Mouse (Mus musculus): ENCODE data around the gene Slc50a1.

Gene Slc50a1

GRCm38 (mm10) chr3:89294195-89294594, 23.8 kb upstream of the Slc50a1 start:
- no peak for DNase-seq

GRCm38 (mm10) chr3:89293247-89293918, 23.0 kb upstream of the Slc50a1 start:
- no peak for DNase-seq

- DNase-seq, result no peak
These were observed 21.9 kb upstream of the Slc50a1 start for GRCm38 (mm10) chr3:89292303-89292702.

DNA sequence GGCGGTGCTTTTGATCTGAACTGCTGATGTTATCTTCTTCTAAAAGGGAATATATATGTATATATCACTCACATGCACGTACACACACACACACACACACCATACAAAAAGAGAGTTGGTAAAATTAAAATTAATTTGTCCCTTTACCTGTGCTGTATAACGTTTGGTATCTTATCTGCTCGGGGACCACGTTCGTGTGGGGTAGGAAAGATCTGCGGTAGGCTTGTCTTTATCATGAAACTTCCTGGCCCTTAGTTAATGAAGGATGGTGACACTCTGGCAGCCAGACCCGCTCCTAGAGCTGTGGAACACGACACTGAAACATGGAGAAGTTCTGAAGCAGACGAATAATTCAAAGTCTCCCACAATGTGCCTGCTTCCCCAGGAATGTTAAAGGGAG, 21.5 kb upstream of the Slc50a1 start:
- DNase-seq, result no peak

DNA sequence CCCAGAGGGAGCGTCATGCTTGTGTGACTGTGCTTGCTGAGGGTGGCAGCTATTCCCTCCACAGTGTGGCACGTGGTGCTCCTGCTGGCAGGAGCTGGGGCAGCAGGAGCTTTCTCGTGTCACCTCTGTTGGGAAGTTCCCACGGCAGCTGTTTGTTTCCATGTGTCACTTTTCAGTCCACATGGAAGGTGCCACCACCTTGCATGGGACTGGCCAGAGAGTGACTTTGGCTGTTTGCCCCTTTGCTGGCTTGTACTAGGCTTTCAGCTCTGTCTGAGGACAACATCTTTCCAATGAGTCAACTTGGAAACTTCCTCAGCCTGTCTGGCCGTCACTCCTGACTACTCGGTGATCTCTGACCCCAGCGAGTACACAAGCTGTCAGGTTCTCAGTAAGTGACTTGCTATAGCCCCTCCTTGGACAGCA, 18.1 kb upstream of the Slc50a1 start:
- DNase-seq, result no peak

DNA sequence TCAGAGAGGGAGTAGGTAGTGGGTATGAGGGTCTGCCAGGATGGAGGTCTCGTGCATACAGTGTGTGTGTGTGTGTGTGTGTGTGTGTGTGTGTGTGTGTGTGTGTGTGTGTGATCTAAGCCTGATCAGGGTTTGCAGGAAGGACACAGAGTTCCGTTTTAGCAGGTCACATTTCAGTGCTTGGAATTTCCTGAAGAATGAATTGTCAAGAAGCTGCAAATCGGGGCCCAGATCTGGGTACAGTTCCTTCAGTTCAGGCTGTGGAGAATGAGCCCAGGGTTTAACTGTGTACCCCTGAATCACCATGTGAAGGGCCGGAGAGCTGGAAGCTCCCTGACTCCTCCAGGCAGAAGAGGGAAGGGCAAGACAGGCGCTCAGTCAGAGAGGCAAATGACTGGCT, 16.9 kb upstream of the Slc50a1 start:
- DNase-seq, result no peak

- DNase-seq, result no peak
These were observed 15.2 kb upstream of the Slc50a1 start for GRCm38 (mm10) chr3:89285526-89285925.

- no peak for DNase-seq
These were observed 13.9 kb upstream of the Slc50a1 start for GRCm38 (mm10) chr3:89284261-89284660.

GRCm38 (mm10) chr3:89282291-89282643, 11.9 kb upstream of the Slc50a1 start:
- DNase-seq, result no peak

GRCm38 (mm10) chr3:89281579-89282290, 11.4 kb upstream of the Slc50a1 start:
- DNase-seq, result peak; percentile 86

GRCm38 (mm10) chr3:89280606-89281511, 10.5 kb upstream of the Slc50a1 start, which contains the start of gene Efna1:
TSS of gene Efna1 (minus strand) at chr3:89281142.
- DNase-seq, result no peak

- DNase-seq, result peak; percentile 48
These were observed 9.8 kb upstream of the Slc50a1 start for GRCm38 (mm10) chr3:89280050-89280605.

GRCm38 (mm10) chr3:89279153-89279890, 9.0 kb upstream of the Slc50a1 start:
- DNase-seq, result peak; percentile 85

GRCm38 (mm10) chr3:89278643-89279042, 8.3 kb upstream of the Slc50a1 start:
- DNase-seq, result no peak

- no peak for DNase-seq
These were observed 7.7 kb upstream of the Slc50a1 start for GRCm38 (mm10) chr3:89278107-89278506.

GRCm38 (mm10) chr3:89277281-89278021, 7.1 kb upstream of the Slc50a1 start:
- peak; percentile 47 for DNase-seq

DNA sequence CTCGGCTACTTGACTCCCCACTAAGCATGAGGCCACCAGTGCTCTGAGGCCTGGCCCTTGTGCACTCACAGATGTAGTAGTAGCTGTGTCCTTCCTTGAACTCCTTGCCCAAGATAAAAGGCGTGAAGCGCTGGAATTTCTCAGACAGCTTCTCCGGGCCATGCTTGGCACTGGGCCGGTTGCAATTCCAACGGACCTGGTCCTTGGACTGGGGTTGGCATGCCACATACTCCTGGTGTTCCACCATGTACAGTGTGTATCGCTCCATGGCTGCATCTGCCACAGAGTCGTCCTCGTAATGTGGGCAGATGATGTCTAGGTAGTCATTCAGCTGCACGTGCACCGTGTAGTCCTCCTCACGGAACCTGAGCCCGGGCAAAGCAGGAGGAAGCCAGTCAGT, 5.7 kb upstream of the Slc50a1 start:
- DNase-seq, result no peak

GRCm38 (mm10) chr3:89271760-89272159, 1.4 kb upstream of the Slc50a1 start:
- no peak for DNase-seq

- peak; percentile 82 for DNase-seq
These were observed 521 bp upstream of the Slc50a1 start for GRCm38 (mm10) chr3:89270891-89271290.

DNA sequence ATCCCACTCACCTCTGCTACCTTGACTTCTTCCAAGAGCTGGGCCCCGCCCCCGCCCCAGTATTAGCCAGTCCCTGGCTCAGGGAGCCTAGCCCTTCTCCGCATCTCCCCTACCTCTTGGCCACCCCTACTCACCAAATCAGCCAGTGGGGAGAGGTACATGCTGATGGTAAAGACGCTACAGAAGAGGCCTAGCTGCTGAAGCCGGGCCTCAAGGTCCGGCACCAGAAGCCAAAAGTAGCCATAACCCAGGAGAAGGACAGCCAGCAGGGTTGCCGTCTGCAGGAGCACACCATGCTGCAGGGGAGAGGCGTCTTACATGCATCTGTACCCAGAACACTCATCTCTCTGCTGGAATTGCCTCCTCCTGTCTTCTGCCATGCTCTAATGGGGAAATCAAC, 1.5 kb downstream of the Slc50a1 start:
- DNase-seq, result no peak

DNA sequence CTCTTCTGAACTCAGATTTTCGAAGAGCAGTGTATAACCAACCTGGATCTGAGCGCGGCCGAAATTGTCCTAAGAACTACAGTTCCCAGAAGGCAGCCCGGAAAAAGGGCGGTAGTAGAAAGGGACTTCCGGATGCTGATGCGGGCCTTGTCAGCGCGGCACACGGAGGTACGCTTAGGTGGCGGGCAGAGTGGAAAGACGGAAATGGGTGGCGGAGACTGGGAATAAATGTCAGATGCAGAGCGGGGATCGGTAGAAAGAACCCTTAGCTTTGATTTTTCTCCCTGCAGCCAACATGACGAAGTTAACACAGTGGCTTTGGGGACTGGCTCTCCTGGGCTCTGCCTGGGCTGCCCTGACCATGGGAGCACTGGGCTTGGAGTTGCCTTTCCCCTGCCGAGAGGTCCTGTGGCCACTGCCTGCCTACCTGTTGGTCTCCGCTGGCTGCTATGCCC, 3.9 kb downstream of the Slc50a1 start:
- peak; percentile 90 for DNase-seq

DNA sequence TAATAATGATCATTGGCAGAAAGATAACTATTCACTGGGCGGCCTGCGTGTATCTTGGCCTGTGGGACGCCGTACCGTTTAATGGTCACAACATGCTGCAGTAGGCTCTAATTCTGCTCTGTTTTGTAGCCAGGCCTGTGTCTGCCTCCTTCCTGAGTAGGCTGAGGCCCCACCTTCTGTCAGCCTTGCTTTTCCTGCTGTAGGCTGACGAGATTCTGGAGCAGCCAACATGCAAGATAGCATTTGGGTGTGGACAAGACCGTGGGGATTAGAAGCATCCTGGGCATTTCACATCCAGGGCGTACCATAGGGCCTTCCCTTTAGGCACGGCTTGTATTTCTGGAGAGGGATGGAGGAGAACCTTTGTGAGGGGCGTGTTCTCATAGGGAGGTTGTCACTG, 8.0 kb downstream of the Slc50a1 start:
- no peak for DNase-seq
